Mouse (Mus musculus) bone marrow, adult 2 months (tissue): ENCODE data around the gene Mex3d.
A peak's percentile ranks its signal among the peaks of the same experiment; 100 is the strongest.

Source experiments
- CTCF ChIP-seq: fragments of 200-500 bp; IDR thresholded peaks from 2 replicates; pipeline ENCODE4 v1.5.1; 2011; ENCODE audit warnings: low read length, control low read depth; ENCODE audit not compliant: control insufficient read depth, insufficient read depth
- POLR2A ChIP-seq: fragments of 200-500 bp; IDR thresholded peaks from 2 replicates; pipeline ENCODE4 v1.6.1; 2011; ENCODE audit warnings: low read depth, mild to moderate bottlenecking, control low read depth, low read length, borderline replicate concordance; ENCODE audit not compliant: control insufficient read depth

- TF ChIP-seq CTCF (peak; percentile 67), POLR2A (no peak)
Observed at GRCm38 (mm10) chr10:80377716-80378115, 9.7 kb downstream of the Mex3d start.
